Mouse (Mus musculus) gastrocnemius, adult 2 months (tissue): ENCODE data around the gene Emc1. TPM values are rescaled to one million over a fixed set of nuclear protein-coding genes. Genes with fewer than 3 reads are reported as not detected.
"Not testable (repeated sequence)": the region's sequence is repeated elsewhere in the genome, so short reads cannot be mapped to it uniquely, and the experiment has no call there.

ENCODE experiments used
- DNase-seq: peaks from one replicate; pipeline ENCODE4 v3.0.0; 2022
- H3K27ac ChIP-seq: fragments of 200-600 bp; 2 replicates; pipeline ENCODE4 v1.8.1; 2022; ENCODE audit warnings: mild to moderate bottlenecking
- H3K4me3 ChIP-seq: fragments of 200-600 bp; 2 replicates; pipeline ENCODE4 v1.8.1; 2022; ENCODE audit warnings: mild to moderate bottlenecking, moderate library complexity
- CTCF ChIP-seq: fragments of 200-600 bp; IDR thresholded peaks from 2 replicates; pipeline ENCODE4 v1.8.1; 2022; ENCODE audit warnings: antibody characterized with exemption, mild to moderate bottlenecking, moderate library complexity
- intact Hi-C: fragments of 180-260 bp; cut with DNase I; formaldehyde crosslinking; loops from one replicate; pipeline ENCODE4 v1.15.1; 2025
- total RNA-seq, 2 experiments: library from RNA; stranded (reverse); gene quantifications; 2 replicates each; pipeline ENCODE4 v1.2.3; 2021

Emc1 gene
- total RNA-seq, 2 experiments from 2014 or later: 29.1 to 32.6 TPM

- no peak for TF ChIP-seq CTCF
- DNase-seq: no peak
- H3K27ac ChIP-seq: no peak overlapping the region
- no peak overlapping the region for H3K4me3 ChIP-seq
- intact Hi-C loops: no loop called here
Observed at GRCm38 (mm10) chr4:139368038-139368437, 15.7 kb downstream of the Emc1 start.

- no peak overlapping the region for H3K27ac ChIP-seq
- TF ChIP-seq CTCF: no peak
- no peak overlapping the region for H3K4me3 ChIP-seq
- intact Hi-C loops: no loop called here
- DNase-seq: no peak
Observed at GRCm38 (mm10) chr4:139373130-139373529, 20.7 kb downstream of the Emc1 start.

GRCm38 (mm10) chr4:139373531-139373930 is 21.1 kb downstream of the Emc1 start:
- Histone ChIP-seq H3K27ac (no peak overlapping the region), H3K4me3 (no peak overlapping the region)
- no peak for DNase-seq
- TF ChIP-seq CTCF: no peak
- intact Hi-C loops: no loop called here

GRCm38 (mm10) chr4:139379719-139380118 is 27.3 kb downstream of the Emc1 start:
- H3K4me3 ChIP-seq: peak overlapping the region; percentile 83
- intact Hi-C loops: no loop called here
- no peak for TF ChIP-seq CTCF
- DNase-seq: no peak
- peak overlapping the region; percentile 97 for H3K27ac ChIP-seq

- intact Hi-C loops: no loop called here
Observed at GRCm38 (mm10) chr4:139380207-139380748, 27.9 kb downstream of the Emc1 start.

GRCm38 (mm10) chr4:139380775-139381451 is 28.5 kb downstream of the Emc1 start:
- DNase-seq: no peak
- no peak for TF ChIP-seq CTCF
- H3K4me3 ChIP-seq: peak overlapping the region; percentile 83
- peak overlapping the region; percentile 97 for H3K27ac ChIP-seq
- intact Hi-C loops: no loop called here

More at GRCm38 (mm10) chr4:139380207-139380748, 27.9 kb downstream of the Emc1 start:
- Histone ChIP-seq H3K27ac (peak overlapping the region; percentile 97), H3K4me3 (peak overlapping the region; percentile 83)
- no peak; the same call in 1 of the 2 replicates for TF ChIP-seq CTCF
- peak; percentile 100 for DNase-seq

- intact Hi-C loops: no loop called here
- no peak for TF ChIP-seq CTCF
- DNase-seq: no peak
- peak overlapping the region; percentile 83 for H3K4me3 ChIP-seq
- peak overlapping the region; percentile 97 for H3K27ac ChIP-seq
Observed at GRCm38 (mm10) chr4:139381452-139381845, 29.1 kb downstream of the Emc1 start.

GRCm38 (mm10) chr4:139382231-139382630 is 29.8 kb downstream of the Emc1 start:
- intact Hi-C loops: no loop called here
- TF ChIP-seq CTCF: no peak
- peak overlapping the region; percentile 83 for H3K4me3 ChIP-seq

GRCm38 (mm10) chr4:139385841-139386240 is 33.5 kb downstream of the Emc1 start:
- intact Hi-C loops, H3K4me3 ChIP-seq, DNase-seq: not testable (repeated sequence)
- peak overlapping the region; percentile 81 for H3K27ac ChIP-seq

More at GRCm38 (mm10) chr4:139382231-139382630, 29.8 kb downstream of the Emc1 start:
- DNase-seq: no peak
- peak overlapping the region; percentile 40; the same call in 1 of the 2 replicates for H3K27ac ChIP-seq

GRCm38 (mm10) chr4:139386869-139387319 is 34.5 kb downstream of the Emc1 start:
- H3K27ac ChIP-seq: peak overlapping the region; percentile 81
- DNase-seq: no peak
- intact Hi-C loops: no loop called here
- TF ChIP-seq CTCF: no peak
- no peak overlapping the region; the same call in 1 of the 2 replicates for H3K4me3 ChIP-seq

- TF ChIP-seq CTCF: no peak
- no peak overlapping the region for H3K27ac ChIP-seq
- H3K4me3 ChIP-seq: no peak overlapping the region
- no peak for DNase-seq
- intact Hi-C loops: no loop called here
Observed at GRCm38 (mm10) chr4:139389557-139389956, 37.2 kb downstream of the Emc1 start.

- Histone ChIP-seq H3K27ac (no peak overlapping the region), H3K4me3 (no peak overlapping the region)
- intact Hi-C loops: loop anchor here (5.0 kb wide), 1 partner anchor 37 kb away; no protein-coding TSS in a partner anchor
- no peak for DNase-seq
- no peak for TF ChIP-seq CTCF
Observed at GRCm38 (mm10) chr4:139395431-139395830, 43.0 kb downstream of the Emc1 start.

- DNase-seq: no peak
- TF ChIP-seq CTCF: no peak
- Histone ChIP-seq H3K4me3 (no peak overlapping the region), H3K27ac (no peak overlapping the region)
- intact Hi-C loops: loop anchor here (5.0 kb wide), 1 partner anchor 42 kb away; no protein-coding TSS in a partner anchor
Observed at GRCm38 (mm10) chr4:139400487-139400886, 48.1 kb downstream of the Emc1 start.
